Mouse (Mus musculus) stomach, postnatal 0 days (tissue): Measurements from ENCODE around the gene Tmem214.
A peak's percentile ranks its signal among the peaks of the same experiment; 100 is the strongest.

ENCODE experiments used
- CTCF ChIP-seq: IDR thresholded peaks from 2 replicates; pipeline ENCODE4 v1.5.1; 2016; ENCODE audit warnings: antibody characterized with exemption, low read depth, mild to moderate bottlenecking, moderate library complexity
- EP300 ChIP-seq: optimal IDR thresholded peaks from 2 replicates; pipeline ENCODE3; 2016; ENCODE audit warnings: antibody characterized with exemption

- TF ChIP-seq CTCF (peak; percentile 58), EP300 (no peak)
Observed at GRCm38 (mm10) chr5:30879347-30879943, 11.6 kb downstream of the Tmem214 start.
